Mouse (Mus musculus): ENCODE data around the gene Herpud2.

GRCm38 (mm10) chr9:25072666-25073065 lies 79.0 kb downstream of the Herpud2 start:
- TF ChIP-seq POLR2A (IDR thresholded peaks at IDR 0.05; ENCODE audit: control insufficient read depth, low read depth, low read length) (no peak), CTCF (IDR thresholded peaks at IDR 0.05; ENCODE audit: control insufficient read depth, insufficient read depth, insufficient replicate concordance, low read depth, low read length) (no peak)
